ENCODE assay signal across 18 mouse cellular contexts in the genomic region with DNA sequence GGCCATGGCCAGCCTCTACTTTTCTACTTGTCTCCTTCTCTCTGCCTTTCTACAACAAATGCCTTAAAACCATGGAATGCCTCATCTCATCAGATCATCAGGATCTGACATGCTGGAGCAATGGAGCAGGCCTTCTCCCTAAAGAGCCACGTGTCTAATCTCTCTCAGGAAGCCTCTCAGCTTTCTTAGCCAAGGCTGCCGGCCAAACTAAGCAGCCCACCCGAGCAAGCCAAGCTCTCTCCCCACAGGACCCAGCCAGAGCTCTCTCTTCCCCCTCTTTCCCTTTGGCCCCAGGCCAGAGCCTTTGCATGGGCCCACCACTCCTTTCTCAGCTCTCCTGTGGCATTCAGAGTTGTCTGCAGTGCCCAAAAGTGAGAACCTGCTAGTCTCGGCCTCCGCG.
"Had no signal": no experiment of that assay in that cellular context is flagged by ENCODE, and none has a peak within 500 bp of the region (broad histone marks: within the 10 kb centered on the region; RNA-seq: fewer than 3 reads in every experiment).

No protein-coding gene starts in this region.

- H3K4me2 ChIP-seq: limb, embryonic 15.5 days; liver, embryonic 12.5 days; lung, embryonic 14.5 days; midbrain, embryonic 15.5 days; neural tube, embryonic 13.5 days had no signal

- H3K9ac ChIP-seq: limb, embryonic 15.5 days; liver, embryonic 12.5 days; lung, embryonic 14.5 days; midbrain, embryonic 15.5 days; neural tube, embryonic 13.5 days had no signal

- H3K4me1 ChIP-seq: liver, embryonic 12.5 days had no signal

- H3K27me3 ChIP-seq: limb, embryonic 15.5 days; liver, embryonic 12.5 days; midbrain, embryonic 15.5 days; neural tube, embryonic 13.5 days had no signal

- H3K36me3 ChIP-seq: limb, embryonic 15.5 days; liver, embryonic 12.5 days; midbrain, embryonic 10.5 days; midbrain, embryonic 15.5 days; neural tube, embryonic 13.5 days had no signal

- H3K27ac ChIP-seq: kidney, postnatal 0 days; limb, embryonic 15.5 days; liver, embryonic 12.5 days; midbrain, embryonic 10.5 days; midbrain, embryonic 15.5 days; neural tube, embryonic 13.5 days had no signal

- DNase-seq: kidney, adult 11 months; kidney, adult 9 months; kidney, postnatal 36 days; layer of hippocampus, adult 9-11 months; layer of hippocampus, postnatal 36 days; lung, embryonic 14.5 days; lung, postnatal 10 days; lung, postnatal 4 days; right cerebral cortex, adult 18-20 months; right cerebral cortex, postnatal 25 days; thymus, adult 18-20 months; thymus, postnatal 14 days had no signal

- ATAC-seq: liver, embryonic 12.5 days; midbrain, embryonic 15.5 days had no signal

- H3K4me3 ChIP-seq: limb, embryonic 15.5 days; liver, embryonic 12.5 days; midbrain, embryonic 10.5 days; midbrain, embryonic 15.5 days; neural tube, embryonic 13.5 days had no signal

- H3K9me3 ChIP-seq: limb, embryonic 15.5 days; liver, embryonic 12.5 days; midbrain, embryonic 10.5 days; midbrain, embryonic 15.5 days; neural tube, embryonic 13.5 days had no signal
